Mouse (Mus musculus): ENCODE measurements around the gene Trim13.

Gene Trim13

DNA sequence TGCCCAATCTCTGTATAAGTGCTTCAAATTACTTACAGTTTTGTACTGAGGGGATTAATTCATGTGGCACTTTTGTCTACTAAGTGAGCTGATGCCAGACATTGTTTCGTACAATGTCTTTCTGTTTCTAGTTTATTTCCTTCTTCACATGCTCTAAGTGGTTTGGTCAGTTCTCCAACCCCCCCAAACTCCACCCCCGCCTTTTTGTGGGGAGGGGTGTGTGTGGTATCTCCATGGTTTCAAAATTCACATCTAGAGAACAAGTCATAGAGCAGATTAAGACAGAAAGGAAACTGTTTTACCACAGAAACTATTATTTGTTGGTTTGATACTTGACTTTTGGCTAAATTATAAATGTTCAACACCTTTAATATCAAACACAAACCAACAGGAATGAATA lies 22.3 kb downstream of the Trim13 start:
- DNase-seq: no peak

DNA sequence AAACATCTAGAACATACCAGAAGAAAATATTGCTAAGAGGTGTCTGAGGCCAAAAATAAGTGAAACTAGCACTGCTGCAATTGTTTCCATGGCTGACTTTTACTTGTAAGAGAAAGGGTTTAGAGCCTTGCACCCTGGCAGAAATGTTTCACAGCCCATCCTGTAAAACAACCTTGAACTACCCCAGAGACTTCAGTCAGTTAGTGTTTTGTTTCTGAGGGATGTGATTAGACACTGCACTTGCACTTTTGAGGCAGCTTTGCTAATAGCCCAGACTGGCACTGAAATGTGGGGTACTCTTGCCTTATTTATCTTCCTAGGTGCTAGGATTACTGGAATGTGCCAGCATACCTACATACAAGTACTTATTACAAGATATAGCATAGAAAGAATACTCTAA lies 37.9 kb downstream of the Trim13 start:
- no peak for DNase-seq

GRCm38 (mm10) chr14:61642668-61643067 lies 44.6 kb downstream of the Trim13 start:
- no peak for DNase-seq

GRCm38 (mm10) chr14:61645547-61645946 lies 47.5 kb downstream of the Trim13 start:
- no peak for DNase-seq

GRCm38 (mm10) chr14:61647182-61647880 lies 49.3 kb downstream of the Trim13 start:
- DNase-seq: peak; percentile 63

GRCm38 (mm10) chr14:61647881-61648684 lies 50.0 kb downstream of the Trim13 start:
- peak; percentile 75 for DNase-seq

GRCm38 (mm10) chr14:61648685-61649504 lies 50.8 kb downstream of the Trim13 start:
- peak; percentile 99 for DNase-seq

GRCm38 (mm10) chr14:61650291-61650960 lies 52.4 kb downstream of the Trim13 start:
- peak; percentile 65 for DNase-seq

Measured in retina, postnatal 1 day (tissue).